Mouse (Mus musculus): ENCODE results near the gene Bbs9. TPM values are rescaled to one million over a fixed set of nuclear protein-coding genes. Genes with fewer than 3 reads are reported as not detected.

The Bbs9 gene
- polyA plus RNA-seq, 1 experiment from 2014 or later, result 17.4 TPM

GRCm38 (mm10) chr9:22468899-22469259 lies 6.6 kb upstream of the Bbs9 start:
- no peak overlapping the region for H3K9ac ChIP-seq (replicated peaks)
- H3K27me3 ChIP-seq (replicated peaks), result no peaks in the 10 kb centered on the region
- no peaks in the 10 kb centered on the region for H3K9me3 ChIP-seq (replicated peaks)
- WGBS, result 77% methylated on average over 8 of the region's 8 CpGs
- ATAC-seq (ENCODE audit: low FRiP score), result no peak
- peak overlapping the region; percentile 61; the same call in 1 of the 2 replicates for H3K4me2 ChIP-seq
- no peak overlapping the region for H3K27ac ChIP-seq (replicated peaks)
- H3K4me1 ChIP-seq, result peaks cover 12% of the 10 kb centered on the region
- H3K4me3 ChIP-seq (replicated peaks), result peak overlapping the region; percentile 61; the same call in 1 of the 2 replicates
- H3K36me3 ChIP-seq, result peaks cover 13% of the 10 kb centered on the region; the same call in 1 of the 2 replicates

DNA sequence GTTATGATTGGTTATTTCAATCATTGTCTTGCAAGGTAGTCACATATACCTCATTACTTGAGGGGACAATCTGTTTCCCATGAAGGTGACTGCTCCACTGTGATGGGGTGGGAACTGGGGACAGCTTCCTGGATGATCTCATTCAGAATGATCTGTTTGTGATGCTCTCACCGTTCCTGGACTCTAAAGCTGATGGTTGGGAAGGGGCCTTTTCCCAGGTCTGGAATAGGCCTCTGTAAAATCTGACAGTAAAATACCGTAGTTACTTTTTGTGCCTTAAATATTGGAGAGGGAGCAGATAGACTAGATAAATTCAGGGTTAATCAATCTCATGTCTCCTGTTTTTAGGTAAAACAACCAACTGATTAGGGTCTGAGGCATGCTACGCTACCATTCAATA lies 5.9 kb upstream of the Bbs9 start, which contains the start of gene Rp9:
TSS of gene Rp9 (minus strand) at position 101 of the 400 bp plus-strand sequence.
- H3K36me3 ChIP-seq, result peaks cover 9% of the 10 kb centered on the region; the same call in 1 of the 2 replicates
- H3K4me3 ChIP-seq (replicated peaks), result peak within 1 kb of the TSS; percentile 61
- H3K9me3 ChIP-seq (replicated peaks), result no peaks in the 10 kb centered on the region
- peak within 1 kb of the TSS; percentile 93 for H3K27ac ChIP-seq (replicated peaks)
- peak within 1 kb of the TSS; percentile 61 for H3K4me2 ChIP-seq
- peaks cover 12% of the 10 kb centered on the region for H3K4me1 ChIP-seq
- no peak for ATAC-seq (ENCODE audit: low FRiP score)
- no peak within 1 kb of the TSS for H3K9ac ChIP-seq (replicated peaks)
- WGBS, result 90% methylated on average over 3 of the region's 3 CpGs
- H3K27me3 ChIP-seq (replicated peaks), result no peaks in the 10 kb centered on the region

DNA sequence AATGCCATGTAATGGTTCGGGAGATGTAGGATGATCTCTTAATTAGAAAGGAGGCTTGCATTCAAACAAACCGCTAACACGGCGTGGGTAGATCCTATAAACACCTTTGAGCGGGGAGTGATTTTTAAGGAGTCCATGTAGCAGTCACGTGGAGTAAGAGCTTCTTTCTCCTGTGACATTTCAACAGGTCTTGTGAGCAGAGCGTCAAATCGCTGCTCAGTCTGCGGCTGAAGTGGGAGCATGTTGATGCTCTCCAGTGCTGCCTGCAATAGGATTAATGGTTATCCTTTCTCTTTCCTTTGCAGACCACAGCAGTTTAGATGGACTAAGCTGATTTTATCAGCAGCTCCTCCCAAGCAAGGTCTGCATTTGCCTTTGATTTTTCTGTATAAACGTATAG lies 750 bp downstream of the Bbs9 start:
- H3K27ac ChIP-seq (replicated peaks), result peak overlapping the region; percentile 82
- H3K4me2 ChIP-seq, result peak overlapping the region; percentile 92
- H3K9ac ChIP-seq (replicated peaks), result peak overlapping the region; percentile 66
- WGBS, result 8% methylated on average over 10 of the region's 10 CpGs
- H3K27me3 ChIP-seq (replicated peaks), result no peaks in the 10 kb centered on the region
- peak; percentile 30 for ATAC-seq (ENCODE audit: low FRiP score)
- H3K9me3 ChIP-seq (replicated peaks), result no peaks in the 10 kb centered on the region
- H3K36me3 ChIP-seq, result no peaks in the 10 kb centered on the region
- H3K4me3 ChIP-seq (replicated peaks), result peak overlapping the region; percentile 74
- peaks cover 15% of the 10 kb centered on the region for H3K4me1 ChIP-seq

DNA sequence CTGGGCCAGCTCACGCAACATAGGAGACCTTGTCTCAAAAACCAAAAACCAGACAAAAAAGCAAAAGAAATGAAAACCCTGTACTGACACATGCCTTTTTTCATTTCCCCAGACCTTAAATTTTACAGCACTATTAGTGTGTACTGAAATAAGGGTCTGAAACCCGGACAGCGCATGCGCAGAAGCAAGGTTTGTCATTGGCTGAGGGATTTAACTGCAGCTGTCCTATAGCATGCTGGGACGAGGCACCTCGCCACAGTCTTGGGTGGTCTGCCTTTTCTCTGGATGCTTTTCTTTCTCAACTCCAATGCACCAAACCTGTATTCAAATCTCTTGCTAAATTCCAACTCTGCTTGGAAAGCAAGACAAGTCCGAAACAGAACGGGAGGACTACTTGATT lies 3.4 kb downstream of the Bbs9 start:
- Histone ChIP-seq H3K4me2 (no peak overlapping the region), H3K4me1 (peaks cover 15% of the 10 kb centered on the region), H3K27me3 (replicated peaks) (no peaks in the 10 kb centered on the region), H3K9me3 (replicated peaks) (no peaks in the 10 kb centered on the region), H3K4me3 (replicated peaks) (no peak overlapping the region), H3K27ac (replicated peaks) (no peak overlapping the region), H3K9ac (replicated peaks) (no peak overlapping the region), H3K36me3 (no peaks in the 10 kb centered on the region)
- ATAC-seq (ENCODE audit: low FRiP score), result no peak
- 92% methylated on average over 8 of the region's 8 CpGs for WGBS

DNA sequence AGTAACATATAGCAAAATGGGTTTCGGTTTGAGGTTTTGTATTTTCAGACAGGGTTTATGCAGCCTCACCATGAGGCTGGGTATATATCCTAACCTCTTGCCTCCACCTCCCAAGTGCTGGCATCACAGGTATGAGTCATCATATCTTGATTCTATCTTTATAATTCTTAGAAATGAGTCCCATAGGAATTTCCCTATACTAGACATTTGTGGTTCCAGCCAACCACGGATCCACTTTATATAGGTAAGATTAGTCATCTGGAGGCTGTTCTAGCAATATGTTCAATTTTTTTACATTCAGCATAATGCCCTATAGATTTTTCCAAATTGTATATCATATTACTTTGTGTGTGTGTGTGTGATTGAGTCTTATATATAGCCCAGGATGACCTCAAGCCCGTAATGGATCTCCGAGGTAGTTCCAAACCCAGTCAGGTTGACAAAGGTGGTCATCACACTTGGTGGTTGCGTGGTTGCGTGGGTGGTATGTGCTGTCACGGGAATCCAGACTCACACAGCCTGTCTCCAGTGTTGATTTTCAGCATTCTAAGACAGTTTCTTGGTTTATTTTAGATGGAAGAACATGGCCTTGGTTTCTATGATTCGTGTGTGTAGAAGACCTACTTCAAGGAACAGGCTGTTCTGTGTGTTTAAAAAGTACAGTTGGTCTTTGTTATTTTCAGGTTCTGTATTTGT lies 8.5 kb downstream of the Bbs9 start:
- H3K4me1 ChIP-seq, result no peaks in the 10 kb centered on the region
- 96% methylated on average over 8 of the region's 8 CpGs for WGBS
- no peak overlapping the region for H3K4me2 ChIP-seq
- H3K27me3 ChIP-seq (replicated peaks), result no peaks in the 10 kb centered on the region
- H3K9me3 ChIP-seq (replicated peaks), result no peaks in the 10 kb centered on the region
- H3K36me3 ChIP-seq, result no peaks in the 10 kb centered on the region
- no peak overlapping the region for H3K27ac ChIP-seq (replicated peaks)
- no peak for ATAC-seq (ENCODE audit: low FRiP score)
- no peak overlapping the region for H3K4me3 ChIP-seq (replicated peaks)
- H3K9ac ChIP-seq (replicated peaks), result no peak overlapping the region

GRCm38 (mm10) chr9:22484562-22485308 lies 9.2 kb downstream of the Bbs9 start:
- 95% methylated on average over 12 of the region's 12 CpGs for WGBS
- H3K4me3 ChIP-seq (replicated peaks), result no peak overlapping the region
- H3K27me3 ChIP-seq (replicated peaks), result no peaks in the 10 kb centered on the region
- no peaks in the 10 kb centered on the region for H3K36me3 ChIP-seq
- H3K4me2 ChIP-seq, result no peak overlapping the region
- no peak overlapping the region for H3K27ac ChIP-seq (replicated peaks)
- no peak for ATAC-seq (ENCODE audit: low FRiP score)
- H3K9ac ChIP-seq (replicated peaks), result no peak overlapping the region
- no peaks in the 10 kb centered on the region for H3K9me3 ChIP-seq (replicated peaks)
- H3K4me1 ChIP-seq, result no peaks in the 10 kb centered on the region

- no peaks in the 10 kb centered on the region for H3K9me3 ChIP-seq (replicated peaks)
- WGBS, result 92% methylated on average over 7 of the region's 7 CpGs
- no peak overlapping the region for H3K4me2 ChIP-seq
- no peak overlapping the region for H3K4me3 ChIP-seq (replicated peaks)
- no peak overlapping the region for H3K27ac ChIP-seq (replicated peaks)
- no peaks in the 10 kb centered on the region for H3K27me3 ChIP-seq (replicated peaks)
- ATAC-seq (ENCODE audit: low FRiP score), result no peak
- H3K9ac ChIP-seq (replicated peaks), result no peak overlapping the region
- H3K36me3 ChIP-seq, result no peaks in the 10 kb centered on the region
- no peaks in the 10 kb centered on the region for H3K4me1 ChIP-seq
Observed at GRCm38 (mm10) chr9:22486211-22486610, 10.7 kb downstream of the Bbs9 start.

DNA sequence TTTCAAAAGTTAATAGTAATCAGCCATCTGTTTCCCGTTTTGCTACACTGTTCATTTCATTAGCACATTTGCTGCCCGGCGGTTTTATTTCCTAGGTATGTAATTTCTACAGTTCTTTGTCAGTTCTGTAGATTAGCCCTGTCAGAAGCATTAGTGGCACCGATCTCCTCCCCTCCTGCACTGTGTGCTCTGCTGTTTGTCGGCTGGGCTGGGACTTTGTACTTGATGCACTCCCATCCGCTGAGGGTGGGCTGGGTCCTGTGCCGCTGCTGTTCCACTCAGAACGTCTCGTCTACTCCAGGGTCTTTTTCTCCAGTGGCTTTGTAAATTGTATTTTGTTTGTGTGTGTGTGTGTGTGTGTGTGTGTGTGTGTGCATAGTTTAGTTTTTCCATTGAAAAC lies 13.4 kb downstream of the Bbs9 start:
- Histone ChIP-seq H3K4me1 (no peaks in the 10 kb centered on the region), H3K4me3 (replicated peaks) (no peak overlapping the region), H3K4me2 (no peak overlapping the region), H3K27ac (replicated peaks) (no peak overlapping the region), H3K9me3 (replicated peaks) (no peaks in the 10 kb centered on the region), H3K36me3 (no peaks in the 10 kb centered on the region), H3K9ac (replicated peaks) (no peak overlapping the region), H3K27me3 (replicated peaks) (no peaks in the 10 kb centered on the region)
- ATAC-seq (ENCODE audit: low FRiP score), result no peak
- WGBS, result 70% methylated on average over 9 of the region's 9 CpGs

DNA sequence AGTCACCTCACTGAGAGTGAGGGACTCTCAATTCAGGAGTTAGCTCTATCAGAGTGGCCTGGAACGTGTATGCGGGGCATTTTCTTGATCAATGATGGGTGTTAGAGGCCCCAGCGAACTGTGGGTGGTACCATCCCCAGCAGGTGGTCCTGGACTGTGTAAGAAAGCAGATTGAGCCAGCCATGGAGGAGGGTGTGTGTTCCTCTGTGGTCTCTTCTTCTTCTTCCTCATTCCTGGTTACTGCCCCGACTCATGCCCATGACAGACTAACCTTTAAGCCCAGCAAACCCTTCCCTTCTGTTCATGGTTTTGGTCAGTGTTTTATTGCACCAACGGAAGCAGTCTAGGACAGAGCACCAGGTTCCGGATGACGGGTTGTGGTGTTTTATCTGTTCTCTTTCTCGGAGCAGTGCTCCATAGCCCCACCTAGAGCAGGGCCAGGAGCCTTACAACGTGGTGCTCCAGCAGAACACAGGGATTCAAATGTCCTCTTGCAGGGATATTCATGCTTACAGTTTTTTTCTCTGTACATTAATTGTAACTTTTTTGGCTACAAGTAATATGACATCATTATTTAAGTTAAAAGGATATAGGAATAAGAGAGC lies 18.8 kb downstream of the Bbs9 start:
- Histone ChIP-seq H3K4me1 (no peaks in the 10 kb centered on the region), H3K9me3 (replicated peaks) (no peaks in the 10 kb centered on the region), H3K4me2 (no peak overlapping the region), H3K27ac (replicated peaks) (no peak overlapping the region), H3K9ac (replicated peaks) (no peak overlapping the region), H3K36me3 (0 out of 2 replicates have a peak, but pooled peaks cover under 1% of the 10 kb centered on the region), H3K4me3 (replicated peaks) (no peak overlapping the region), H3K27me3 (replicated peaks) (no peaks in the 10 kb centered on the region)
- no peak for ATAC-seq (ENCODE audit: low FRiP score)
- 88% methylated on average over 9 of the region's 9 CpGs for WGBS

DNA sequence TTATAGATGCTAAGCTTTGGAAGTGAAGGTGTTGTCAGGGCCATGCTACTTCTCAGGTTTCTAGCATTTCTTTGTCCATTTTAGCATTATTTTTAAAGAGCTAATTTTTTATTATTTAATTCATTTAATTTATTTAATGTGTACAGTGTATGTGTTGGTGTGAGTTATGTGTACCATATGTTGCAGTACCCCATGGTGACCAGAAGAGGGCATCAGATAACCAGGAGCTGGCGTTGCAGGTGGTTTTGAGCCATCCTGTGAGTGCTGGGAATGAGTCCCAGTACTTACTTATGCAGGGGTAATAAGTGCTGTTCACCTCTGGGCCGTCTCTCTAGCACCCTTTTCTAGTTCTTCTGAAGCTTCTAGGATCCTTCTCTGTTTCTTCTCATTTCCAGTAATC lies 19.6 kb downstream of the Bbs9 start:
- H3K36me3 ChIP-seq, result 0 out of 2 replicates have a peak, but pooled peaks cover 3% of the 10 kb centered on the region
- H3K9me3 ChIP-seq (replicated peaks), result no peaks in the 10 kb centered on the region
- no peak overlapping the region for H3K27ac ChIP-seq (replicated peaks)
- H3K4me3 ChIP-seq (replicated peaks), result no peak overlapping the region
- WGBS, result 87% methylated on average over 2 of the region's 2 CpGs
- ATAC-seq (ENCODE audit: low FRiP score), result no peak
- no peaks in the 10 kb centered on the region for H3K27me3 ChIP-seq (replicated peaks)
- no peaks in the 10 kb centered on the region for H3K4me1 ChIP-seq
- no peak overlapping the region for H3K9ac ChIP-seq (replicated peaks)
- no peak overlapping the region for H3K4me2 ChIP-seq

GRCm38 (mm10) chr9:22497021-22497767 lies 21.7 kb downstream of the Bbs9 start:
- H3K4me1 ChIP-seq, result no peaks in the 10 kb centered on the region

More at GRCm38 (mm10) chr9:22497021-22497767, 21.7 kb downstream of the Bbs9 start:
- no peak for ATAC-seq (ENCODE audit: low FRiP score)
- no peak overlapping the region for H3K4me3 ChIP-seq (replicated peaks)
- 0 out of 2 replicates have a peak, but pooled peaks cover 3% of the 10 kb centered on the region for H3K36me3 ChIP-seq
- H3K9me3 ChIP-seq (replicated peaks), result no peaks in the 10 kb centered on the region
- 88% methylated on average over 6 of the region's 6 CpGs for WGBS
- no peaks in the 10 kb centered on the region for H3K27me3 ChIP-seq (replicated peaks)
- H3K9ac ChIP-seq (replicated peaks), result no peak overlapping the region
- H3K27ac ChIP-seq (replicated peaks), result no peak overlapping the region
- H3K4me2 ChIP-seq, result no peak overlapping the region
